Mouse (Mus musculus): Measurements from ENCODE around the gene Stat5a.

Stat5a gene

DNA sequence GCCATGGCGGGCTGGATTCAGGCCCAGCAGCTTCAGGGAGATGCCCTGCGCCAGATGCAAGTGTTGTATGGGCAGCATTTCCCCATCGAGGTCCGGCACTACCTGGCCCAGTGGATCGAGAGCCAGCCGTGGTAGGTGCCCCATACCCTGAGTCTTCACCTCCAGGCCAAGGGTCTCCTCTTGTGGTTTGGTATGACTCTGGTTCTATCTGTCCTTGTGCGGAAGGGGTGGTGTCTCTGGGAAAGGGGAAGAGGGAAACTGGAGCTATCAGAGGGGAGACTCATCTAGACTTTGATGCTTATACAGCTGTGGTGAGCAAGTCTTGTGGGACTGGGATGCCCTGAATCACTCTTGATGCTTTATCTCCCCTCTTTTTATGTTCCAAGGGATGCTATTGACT is 2.2 kb downstream of the Stat5a start:
- no peak for DNase-seq

DNA sequence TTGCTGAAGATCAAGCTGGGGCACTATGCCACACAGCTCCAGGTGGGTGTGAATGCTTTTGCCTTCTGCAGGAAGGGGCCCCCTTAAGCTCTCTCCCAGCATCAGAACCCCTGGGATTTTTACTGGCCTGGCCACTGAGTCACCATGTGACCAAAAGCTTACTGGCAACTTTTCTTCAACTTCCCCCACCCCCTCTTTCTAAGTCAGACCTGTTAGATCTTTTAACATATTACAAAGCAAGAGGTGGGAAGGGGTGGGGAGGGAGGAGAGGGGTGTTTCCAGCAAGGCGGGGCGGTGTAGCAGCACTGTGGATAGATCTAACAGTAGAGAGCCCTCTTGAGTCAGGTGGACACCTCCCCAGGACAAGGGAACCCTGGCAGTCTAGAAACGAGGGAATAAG is 2.7 kb downstream of the Stat5a start:
- no peak for DNase-seq

DNA sequence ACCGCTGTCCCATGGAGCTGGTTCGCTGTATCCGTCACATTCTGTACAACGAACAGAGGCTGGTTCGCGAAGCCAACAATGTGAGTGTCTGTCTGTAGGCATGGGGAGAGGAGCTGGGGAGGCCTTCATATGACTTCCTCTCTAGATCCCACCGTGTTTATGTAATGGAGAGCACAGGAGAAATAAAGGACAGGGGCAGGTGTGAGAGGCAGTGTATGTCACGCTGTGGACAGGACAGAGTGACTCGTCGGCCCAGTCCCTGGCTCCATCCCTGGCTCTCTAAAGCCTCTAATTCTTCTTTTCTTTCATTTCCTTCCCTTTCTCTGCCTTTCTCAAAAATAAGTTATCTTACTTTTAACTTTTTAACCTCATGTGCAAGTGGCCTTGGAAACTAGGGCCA is 4.0 kb downstream of the Stat5a start:
- no peak for DNase-seq

DNA sequence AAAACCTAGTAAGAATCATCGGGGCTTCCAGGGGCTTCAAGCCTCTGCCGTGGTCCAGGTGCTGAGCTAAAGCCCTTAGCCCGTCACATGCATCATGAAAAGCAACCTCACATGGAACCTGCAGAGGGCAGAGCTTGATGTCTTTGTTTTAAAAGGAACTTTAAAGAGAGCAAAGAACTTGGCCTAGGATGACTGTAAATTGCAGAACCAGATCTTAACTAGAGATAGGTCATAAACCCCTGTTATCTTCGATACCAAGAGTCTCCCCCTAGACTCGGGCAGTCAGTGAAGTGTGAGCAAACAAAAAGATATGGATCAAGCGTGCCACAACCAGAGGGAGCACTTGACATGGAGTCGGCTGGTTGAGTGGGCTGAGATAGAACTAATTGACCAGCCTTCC is 6.5 kb downstream of the Stat5a start:
- DNase-seq, result no peak

DNA sequence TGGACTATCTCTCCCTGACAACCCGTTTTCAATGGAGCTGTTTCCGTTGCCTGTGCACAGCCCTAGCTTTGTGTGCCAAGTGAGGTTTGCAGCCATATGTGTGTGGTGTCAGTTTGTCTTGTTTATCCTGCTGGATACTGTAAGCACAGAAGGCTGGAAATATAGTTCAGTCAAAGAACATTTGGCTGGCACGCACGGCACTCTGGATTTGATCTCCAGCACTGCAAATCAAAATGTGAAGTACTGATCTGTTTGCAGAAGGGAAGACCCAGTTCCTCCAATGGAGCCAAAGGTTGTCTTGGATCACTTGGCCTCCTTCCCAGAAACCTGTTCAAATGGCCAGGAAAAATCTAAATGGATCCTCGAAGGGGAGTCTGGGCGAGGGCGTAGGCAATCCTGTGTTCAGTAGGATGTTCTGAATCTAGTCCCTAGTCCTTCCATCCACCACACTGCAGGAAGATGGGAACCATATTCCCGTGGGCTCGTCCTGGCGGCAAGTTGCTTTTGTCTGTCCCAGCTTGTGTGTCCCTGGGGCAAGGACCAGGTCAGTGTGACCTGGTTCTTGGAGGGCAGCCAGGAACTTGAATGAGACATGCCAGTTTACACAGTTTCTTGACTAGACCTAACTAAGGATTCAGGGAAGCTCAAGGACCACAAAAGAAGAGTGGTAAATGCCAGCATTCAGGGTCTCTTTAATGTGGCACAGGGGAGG is 11.3 kb downstream of the Stat5a start:
- no peak for DNase-seq

DNA sequence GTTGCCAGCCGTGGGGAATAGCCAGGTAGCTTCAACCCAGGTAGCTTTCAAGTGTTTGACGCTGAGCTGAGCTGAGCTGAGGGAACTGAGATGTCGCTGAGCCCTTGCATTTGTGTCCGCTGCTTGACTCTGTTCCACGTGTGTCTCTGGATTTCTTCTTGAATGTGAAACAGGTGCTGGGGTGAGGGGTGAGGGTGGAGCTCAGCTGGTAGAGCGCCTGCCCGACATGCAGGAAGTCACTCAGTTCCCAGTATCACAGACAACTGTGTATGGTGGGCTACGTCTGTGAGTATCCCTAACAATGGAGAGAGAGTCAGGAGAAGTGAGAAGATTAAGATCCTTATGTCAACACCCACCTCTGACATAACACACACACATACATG is 11.8 kb downstream of the Stat5a start:
- DNase-seq, result no peak

- DNase-seq, result no peak
These were observed 16.6 kb downstream of the Stat5a start for GRCm38 (mm10) chr11:100875761-100876160.

- DNase-seq, result no peak
These were observed 20.3 kb downstream of the Stat5a start for GRCm38 (mm10) chr11:100879321-100880078.

- DNase-seq, result no peak
These were observed 24.5 kb downstream of the Stat5a start for GRCm38 (mm10) chr11:100883640-100884039.

DNA sequence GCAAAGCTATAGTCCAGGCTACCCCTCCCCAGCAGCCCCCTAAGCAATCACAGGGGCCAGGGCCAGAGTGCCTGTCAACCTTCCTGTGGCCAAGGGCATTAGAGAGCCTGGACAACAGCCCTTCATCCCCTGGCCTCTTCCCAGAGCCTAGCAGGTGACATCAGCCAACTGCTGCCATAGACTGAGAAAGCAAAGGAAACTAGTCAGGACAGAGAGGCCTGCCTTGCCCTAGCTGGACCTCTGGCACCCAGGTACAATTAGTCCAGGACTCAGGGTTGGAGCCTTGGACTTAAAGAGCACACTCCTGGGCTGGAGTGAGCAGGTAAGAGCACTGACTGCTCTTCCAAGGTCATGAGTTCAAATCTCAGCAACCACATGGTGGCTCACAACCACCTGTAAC is 26.3 kb downstream of the Stat5a start:
- no peak for DNase-seq

GRCm38 (mm10) chr11:100886188-100886740 is 27.1 kb downstream of the Stat5a start:
- DNase-seq, result no peak

DNA sequence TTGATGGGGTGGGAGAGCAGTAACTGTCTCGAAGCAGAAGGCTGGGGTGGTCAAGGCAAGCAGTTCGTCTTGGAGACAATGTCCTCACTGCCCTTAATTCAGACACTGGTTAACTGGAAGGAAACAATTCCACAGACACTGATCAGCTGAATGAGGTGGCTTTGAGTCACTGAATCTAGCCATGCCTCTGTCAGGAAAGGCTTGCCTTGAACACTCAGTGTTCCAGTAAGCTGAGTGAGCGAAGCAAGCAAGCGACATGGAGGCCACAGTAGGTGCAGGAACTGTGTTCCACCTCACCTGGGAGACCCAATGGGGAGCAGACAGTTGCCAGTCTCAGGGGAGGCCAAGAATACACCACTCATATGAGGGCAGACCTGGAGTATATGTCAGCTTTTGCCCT is 28.1 kb downstream of the Stat5a start:
- DNase-seq, result no peak

DNA sequence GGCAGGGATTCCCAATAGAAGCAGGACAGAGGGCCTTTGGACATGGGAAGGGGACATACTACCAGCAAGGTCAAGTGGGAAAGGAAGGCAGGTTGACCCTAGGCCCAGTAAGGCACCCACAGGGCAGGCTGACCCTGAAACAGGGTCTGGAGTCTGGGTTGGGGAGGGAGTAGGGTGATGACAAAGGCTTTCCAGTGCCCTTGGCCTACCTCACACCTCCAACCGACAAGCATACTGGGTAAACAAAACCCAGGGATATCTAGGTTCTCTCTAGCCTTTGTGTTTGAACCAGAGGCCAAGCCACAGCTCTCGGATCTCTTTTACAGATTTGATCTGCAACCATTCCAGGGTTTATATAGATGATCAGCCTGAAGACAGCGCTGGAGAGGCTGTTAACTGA is 28.6 kb downstream of the Stat5a start:
- DNase-seq, result no peak

DNA sequence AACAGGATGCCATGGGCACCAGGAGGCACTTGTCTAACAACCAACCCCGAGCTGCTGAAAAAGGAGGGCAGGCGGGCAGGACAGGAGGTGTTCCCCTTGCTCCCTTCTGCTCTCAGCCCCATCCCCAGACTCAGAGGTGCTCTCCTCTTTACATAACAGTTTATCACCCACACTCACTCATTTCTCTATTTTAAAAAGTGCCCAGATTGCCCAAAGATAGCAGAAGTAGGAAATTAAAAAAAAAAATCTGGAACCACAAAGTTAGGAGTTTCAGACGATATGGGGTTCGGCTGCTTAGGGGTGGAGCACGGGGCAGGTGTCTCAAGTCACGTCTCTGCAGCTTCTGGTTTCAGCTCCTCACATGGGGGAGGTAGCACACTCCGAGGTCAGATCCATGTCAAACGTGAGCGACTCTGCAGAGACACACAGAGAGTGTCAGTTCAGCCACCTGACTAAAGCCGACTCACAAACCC is 29.2 kb downstream of the Stat5a start:
- no peak for DNase-seq

DNA sequence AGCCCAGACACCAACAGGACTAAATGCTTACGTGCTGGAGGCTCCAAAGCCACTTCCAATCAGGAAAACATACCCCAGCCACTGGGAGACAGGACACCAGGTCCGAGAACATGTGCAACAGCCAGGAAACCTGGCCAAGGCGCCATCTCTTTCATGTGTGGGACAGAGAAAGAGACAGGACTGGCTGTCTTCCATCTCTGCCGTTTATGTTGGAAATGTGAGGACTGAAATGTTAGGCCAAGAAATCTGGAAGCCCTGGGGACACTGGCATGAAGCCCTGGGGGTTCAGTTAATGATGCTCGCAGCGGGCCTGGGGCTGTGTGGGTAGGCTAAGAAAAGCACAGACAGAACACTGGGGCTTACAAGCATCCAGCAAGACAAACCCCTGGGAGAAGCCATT is 31.3 kb downstream of the Stat5a start:
- DNase-seq, result peak in 1 of 2 experiments; percentile 28

GRCm38 (mm10) chr11:100891256-100892123 is 32.3 kb downstream of the Stat5a start:
- DNase-seq, result no peak

DNA sequence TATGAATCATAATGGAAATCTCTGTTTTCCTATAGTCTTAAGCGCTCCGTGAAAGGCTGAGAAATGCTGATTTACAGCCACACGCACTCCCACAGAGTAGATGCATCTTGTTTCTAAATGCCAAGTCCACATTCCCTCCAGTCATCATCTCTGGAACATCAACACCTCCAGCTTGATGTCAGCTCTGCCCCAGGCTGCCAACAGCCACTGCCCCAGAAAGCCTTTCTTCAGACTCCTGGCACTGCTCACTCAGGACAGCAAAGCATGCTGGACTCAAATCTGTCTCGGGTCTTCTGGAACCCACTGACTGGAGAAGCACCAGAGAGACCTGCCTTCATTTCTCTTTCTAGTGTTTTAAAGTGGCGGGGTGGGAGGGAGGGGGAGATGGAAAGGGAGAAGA is 33.3 kb downstream of the Stat5a start:
- no peak for DNase-seq

DNA sequence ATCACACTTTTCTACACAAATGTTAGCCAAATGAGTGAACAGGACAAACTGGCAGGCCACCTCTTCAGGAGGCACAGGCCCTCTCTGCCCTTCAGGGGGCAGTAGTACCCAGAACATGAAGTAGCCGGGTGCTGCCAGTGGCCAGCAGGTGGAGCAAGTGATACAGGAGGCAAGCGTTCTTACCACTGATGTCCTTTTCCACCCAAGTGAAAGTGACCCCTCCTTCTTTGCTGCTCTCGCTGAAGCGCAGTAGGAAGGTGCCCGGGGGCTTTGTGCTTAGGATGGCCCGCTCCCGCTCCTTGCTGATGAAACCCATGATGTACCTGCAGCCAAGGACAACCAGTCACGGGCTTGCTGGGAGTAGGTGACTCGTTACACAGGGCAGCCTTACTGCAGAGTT is 34.3 kb downstream of the Stat5a start:
- DNase-seq, result peak; percentile 87 to 88

GRCm38 (mm10) chr11:100894146-100894918 is 35.2 kb downstream of the Stat5a start:
- no peak for DNase-seq

- peak; percentile 56 to 64 for DNase-seq
These were observed 36.9 kb downstream of the Stat5a start for GRCm38 (mm10) chr11:100896078-100896477.

GRCm38 (mm10) chr11:100897294-100898231 is 38.4 kb downstream of the Stat5a start:
- DNase-seq, result peak; percentile 61 to 63
